Mouse (Mus musculus) Patski (cell line): ENCODE data around the gene Tamm41. TPM values are rescaled to one million over a fixed set of nuclear protein-coding genes. Genes with fewer than 3 reads are reported as not detected.

Experiments
- ATAC-seq: fragments of 100-300 bp; one replicate; pipeline ENCODE4 v1.8.0; 2021
- CTCF ChIA-PET: fragments of 350-600 bp; sonication (Branson Sonifier 250); formaldehyde crosslinking; loops from one replicate; lab custom pipeline; 2022; ENCODE audit warnings: inconsistent platforms; lab: Charles Lee
- POLR2A ChIA-PET: fragments of 350-600 bp; sonication (Branson Sonifier 250); formaldehyde crosslinking; loops from one replicate; lab custom pipeline; 2022; ENCODE audit warnings: antibody characterized with exemption, inconsistent platforms; lab: Charles Lee
- DNase-seq: peaks from one replicate; pipeline ENCODE4 v3.0.0-alpha.2; 2011; ENCODE audit warnings: low read depth, low spot score
- H3K27me3 ChIP-seq: fragments of 371-371 bp; one replicate; pipeline ENCODE4 v1.5.1; 2021
- CTCF ChIP-seq: fragments of 100-300 bp; IDR thresholded peaks from one replicate; pipeline ENCODE4 v1.5.1; 2021
- in situ Hi-C: fragments of 300-500 bp; cut with MboI; formaldehyde crosslinking; loops from 3 replicates; pipeline ENCODE4 v1.11.1; 2018; ENCODE audit warnings: low pct_unique_long_range_greater_than_20kb, mixed read lengths
- polyA plus RNA-seq: library from polyadenylated mRNA; unstranded; gene quantifications from one replicate; pipeline ENCODE4 v1.2.3, GENCODE M21; 2021

The Tamm41 gene
- polyA plus RNA-seq, 1 experiment from 2014 or later: 26.3 TPM

DNA sequence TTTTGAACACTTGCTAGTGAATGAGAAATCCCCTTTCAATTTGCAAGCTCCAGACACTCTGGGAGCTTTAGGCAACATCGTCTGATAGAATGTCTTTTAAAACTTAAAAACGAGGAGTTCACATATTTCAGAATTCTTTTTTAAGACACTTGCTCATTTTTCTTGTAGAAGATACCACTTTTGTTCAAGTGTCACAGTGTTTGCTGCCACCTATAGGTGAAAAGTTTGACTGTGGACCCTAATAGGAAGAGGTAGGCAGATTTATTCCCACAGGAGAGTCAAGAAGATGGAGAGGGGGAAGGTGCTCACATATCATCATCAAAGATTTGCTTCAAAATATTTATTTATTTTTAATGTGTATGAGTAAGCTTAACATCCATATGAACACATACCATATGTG lies 8.4 kb downstream of the Tamm41 start:
- in situ Hi-C loops: no loop called here
- H3K27me3 ChIP-seq: no peaks in the 10 kb centered on the region
- POLR2A ChIA-PET: no interaction called here
- CTCF ChIA-PET: interaction anchor here (1.0 to 9.1 kb wide), 11 partner anchors 9 to 319 kb away, joined by 3 to 81 read pairs (median 5); partner anchors contain the start of gene Tamm41
- ATAC-seq (no peak), DNase-seq (no peak)
- no peak for TF ChIP-seq CTCF

DNA sequence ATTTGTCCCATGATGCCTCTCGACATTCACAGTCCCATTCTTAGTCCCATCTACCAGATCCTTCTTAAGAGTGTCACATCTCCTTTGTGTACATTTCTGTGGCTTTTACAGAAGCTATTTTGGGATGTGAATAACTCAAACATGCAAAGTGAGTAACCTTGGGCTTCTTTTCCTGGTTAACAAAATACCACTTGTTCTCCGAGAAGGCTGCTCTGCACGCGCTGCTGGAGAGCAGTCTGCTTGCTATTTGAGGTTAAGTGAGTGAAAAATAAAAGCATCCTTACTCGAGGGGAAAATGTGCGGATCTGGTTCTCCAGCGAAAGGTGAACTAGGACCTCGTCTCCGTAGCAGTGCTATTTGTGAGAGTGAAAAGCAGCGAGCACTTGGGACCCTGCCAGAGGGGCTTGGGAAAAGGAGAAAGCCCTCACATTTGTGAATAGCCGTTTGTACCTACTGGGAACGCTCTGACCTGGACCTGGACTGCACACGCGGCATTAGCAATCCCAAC lies 10.1 kb downstream of the Tamm41 start:
- CTCF ChIA-PET: interaction anchor here (2.4 to 9.1 kb wide), 4 partner anchors 8 to 102 kb away, joined by 9 to 81 read pairs (median 16); partner anchors contain the start of gene Tamm41

DNA sequence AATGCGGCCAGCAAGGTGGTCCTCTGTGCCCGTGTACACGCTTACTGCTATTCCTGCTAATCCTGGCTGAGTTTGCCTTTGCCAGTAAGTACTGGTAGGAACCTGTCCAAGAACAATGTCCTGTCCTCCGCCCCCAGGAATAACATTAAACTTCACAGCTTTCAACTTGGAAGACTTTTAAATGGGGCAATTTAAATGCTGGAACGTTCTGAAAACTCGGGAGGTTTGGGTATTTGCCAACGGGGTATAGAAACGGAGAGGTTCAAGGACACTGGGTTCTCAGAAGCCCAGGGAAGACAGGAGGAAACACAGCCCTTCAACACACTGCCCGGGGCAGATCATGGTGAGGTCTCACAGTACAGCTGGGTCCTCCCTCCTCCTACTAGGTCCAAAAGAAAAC lies 14.8 kb downstream of the Tamm41 start:
- no peaks in the 10 kb centered on the region for H3K27me3 ChIP-seq
- TF ChIP-seq CTCF: no peak
- DNase-seq: no peak
- ATAC-seq: no peak
- in situ Hi-C loops: no loop called here
- ChIA-PET CTCF (no interaction called here), POLR2A (no interaction called here)

More for the DNA sequence above, 10.1 kb downstream of the Tamm41 start:
- TF ChIP-seq CTCF: no peak
- ATAC-seq: no peak
- no peaks in the 10 kb centered on the region for H3K27me3 ChIP-seq
- in situ Hi-C loops: no loop called here
- DNase-seq: no peak
- POLR2A ChIA-PET: no interaction called here

DNA sequence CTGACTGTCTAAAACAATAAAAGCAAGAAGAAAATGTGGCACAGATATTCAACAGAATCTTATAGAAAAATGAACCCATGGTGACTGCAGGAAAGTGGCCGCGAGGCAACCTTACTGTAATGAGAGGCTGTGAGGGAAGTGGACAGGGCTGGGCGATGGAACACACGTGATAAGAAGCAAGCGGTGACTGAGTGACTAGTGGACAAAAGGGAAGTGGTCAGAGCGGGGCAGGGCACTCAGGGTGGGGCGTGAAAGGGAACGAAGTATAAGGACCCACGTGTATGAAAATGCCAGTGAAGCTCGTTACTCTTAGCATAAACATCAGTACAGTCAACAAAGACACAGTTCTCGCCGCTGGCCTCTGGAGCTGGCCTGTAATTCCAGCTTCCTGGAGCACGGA lies 22.2 kb downstream of the Tamm41 start:
- in situ Hi-C loops: no loop called here
- TF ChIP-seq CTCF: no peak
- H3K27me3 ChIP-seq: no peaks in the 10 kb centered on the region
- ChIA-PET CTCF (interaction anchor here (0.7 to 12.0 kb wide), 4 partner anchors 13 to 295 kb away, joined by 3 to 153 read pairs (median 10); no protein-coding TSS in a partner anchor), POLR2A (no interaction called here)
- DNase-seq (no peak), ATAC-seq (no peak)

DNA sequence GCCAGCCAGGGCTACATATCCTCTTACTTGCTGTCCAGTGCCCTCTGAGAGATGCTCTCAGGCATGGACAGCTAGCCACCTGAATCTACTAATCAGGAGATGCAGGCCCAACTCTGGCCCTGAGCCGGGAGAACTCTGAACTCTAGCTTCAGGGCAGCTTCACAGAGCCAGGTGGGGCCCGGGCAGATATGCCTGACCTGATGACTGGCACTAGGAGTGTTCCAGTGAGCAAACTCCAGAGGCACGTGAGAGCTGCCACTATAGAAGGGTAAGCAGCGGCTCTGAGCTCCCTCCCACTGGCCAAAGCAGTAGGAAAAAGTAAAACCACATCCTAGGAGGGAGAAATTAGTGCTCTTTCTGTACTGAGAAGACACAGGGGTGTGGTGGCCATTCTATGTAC lies 24.1 kb downstream of the Tamm41 start:
- DNase-seq (no peak), ATAC-seq (no peak)
- POLR2A ChIA-PET: no interaction called here
- no peaks in the 10 kb centered on the region for H3K27me3 ChIP-seq
- TF ChIP-seq CTCF: no peak
- in situ Hi-C loops: loop anchor here (5.0 kb wide), 1 partner anchor 291 kb away; no protein-coding TSS in a partner anchor
- CTCF ChIA-PET: interaction anchor here (1.2 to 12.0 kb wide), 3 partner anchors 15 to 293 kb away, joined by 3 to 153 read pairs (median 16); no protein-coding TSS in a partner anchor

DNA sequence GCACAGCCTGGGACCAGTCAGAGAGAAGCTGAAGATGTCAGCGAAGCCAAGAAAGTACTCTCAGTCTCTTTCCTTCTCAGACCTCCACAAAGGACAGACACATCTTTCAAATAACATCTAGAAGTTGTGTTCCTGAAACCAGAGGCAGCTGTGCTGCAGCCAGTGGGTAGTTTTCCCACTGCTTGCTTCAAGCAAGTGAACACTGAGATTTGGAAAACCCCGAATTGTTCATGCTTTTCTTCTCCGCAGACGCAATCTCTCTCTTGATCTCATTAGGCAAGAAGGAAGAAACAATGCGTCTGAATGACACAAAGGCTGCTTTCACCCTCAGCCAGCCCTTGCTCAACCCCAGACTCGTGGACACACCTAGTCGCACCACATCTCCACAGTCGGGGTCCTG lies 25.9 kb downstream of the Tamm41 start:
- in situ Hi-C loops: loop anchor here (5.0 kb wide), 1 partner anchor 289 kb away; no protein-coding TSS in a partner anchor
- ChIA-PET CTCF (interaction anchor here (1.3 to 12.0 kb wide), 2 partner anchors 17 to 83 kb away, joined by 3 to 153 read pairs; no protein-coding TSS in a partner anchor), POLR2A (interaction anchor here (0.9 kb wide), 1 partner anchor 43 kb away, joined by 3 read pairs; no protein-coding TSS in a partner anchor)
- DNase-seq: no peak
- TF ChIP-seq CTCF: no peak
- no peaks in the 10 kb centered on the region for H3K27me3 ChIP-seq
- ATAC-seq: no peak

DNA sequence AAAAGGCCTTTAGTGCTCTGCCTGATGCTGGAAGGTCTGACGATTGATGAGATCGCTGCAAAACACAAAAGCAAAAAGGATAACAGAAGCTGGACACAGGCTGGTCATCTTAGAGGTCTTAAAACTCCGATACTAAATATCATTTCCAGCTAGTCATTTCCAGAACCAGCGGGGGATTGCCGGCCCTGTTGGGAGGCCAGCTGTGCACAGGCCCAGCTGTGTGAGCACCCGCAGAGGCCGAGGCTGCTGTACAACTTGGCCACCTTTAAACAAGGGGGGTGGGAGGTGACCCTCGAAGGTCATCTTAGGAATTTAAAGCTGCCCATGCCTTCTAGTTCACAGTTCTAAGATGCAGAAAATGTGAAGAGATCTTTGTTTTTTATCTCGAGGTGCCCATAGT lies 26.9 kb downstream of the Tamm41 start:
- no peak for ATAC-seq
- DNase-seq: no peak
- ChIA-PET CTCF (interaction anchor here (1.3 to 12.0 kb wide), 2 partner anchors 18 to 82 kb away, joined by 3 to 153 read pairs; no protein-coding TSS in a partner anchor), POLR2A (no interaction called here)
- in situ Hi-C loops: loop anchor here (5.0 kb wide), 1 partner anchor 289 kb away; no protein-coding TSS in a partner anchor
- no peaks in the 10 kb centered on the region for H3K27me3 ChIP-seq
- no peak for TF ChIP-seq CTCF

DNA sequence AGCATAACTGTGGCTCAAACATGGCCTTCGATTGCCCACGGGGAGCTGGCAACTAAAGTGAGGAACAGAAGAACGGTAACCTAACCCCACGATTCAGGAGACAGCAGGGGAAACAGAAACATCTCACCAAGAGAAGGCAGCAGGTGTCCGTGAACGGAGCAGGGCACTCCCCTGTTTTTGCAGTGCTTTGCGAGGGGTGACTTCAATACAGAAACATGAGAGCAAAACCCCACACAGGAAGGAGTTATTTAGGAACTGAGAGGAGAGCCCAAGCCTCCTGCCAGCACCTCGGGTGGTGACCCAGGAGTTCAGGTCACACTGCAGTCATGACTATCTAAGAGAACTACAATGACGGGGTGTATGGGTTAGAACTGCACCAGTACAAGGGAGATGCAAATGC lies 27.4 kb downstream of the Tamm41 start:
- DNase-seq (no peak), ATAC-seq (no peak)
- TF ChIP-seq CTCF: no peak
- H3K27me3 ChIP-seq: no peaks in the 10 kb centered on the region
- in situ Hi-C loops: loop anchor here (5.0 kb wide), 1 partner anchor 288 kb away; no protein-coding TSS in a partner anchor
- ChIA-PET POLR2A (no interaction called here), CTCF (interaction anchor here (1.6 to 12.0 kb wide), 2 partner anchors 19 to 81 kb away, joined by 4 to 153 read pairs; no protein-coding TSS in a partner anchor)

DNA sequence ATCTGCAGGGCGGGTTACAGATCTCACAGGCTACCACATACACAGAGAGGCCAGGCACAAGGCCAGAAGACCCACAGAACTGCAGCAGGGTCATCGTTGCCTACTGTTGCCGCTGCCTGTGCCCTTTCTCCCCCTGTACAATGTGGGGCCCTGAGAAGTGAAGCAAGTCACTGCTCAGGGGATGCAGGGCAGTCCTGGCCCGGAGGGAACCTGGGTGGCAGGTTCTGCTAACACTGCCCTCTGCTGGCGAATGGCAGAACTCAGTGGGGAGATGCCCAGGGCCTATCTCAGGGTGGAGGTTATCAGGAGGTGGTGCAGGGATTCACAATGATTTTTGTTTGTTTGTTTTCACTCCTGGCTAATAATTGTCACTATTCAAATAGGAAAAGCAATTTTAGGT lies 29.9 kb downstream of the Tamm41 start:
- H3K27me3 ChIP-seq: no peaks in the 10 kb centered on the region
- DNase-seq (no peak), ATAC-seq (peak; percentile 56)
- no peak for TF ChIP-seq CTCF
- ChIA-PET CTCF (interaction anchor here (0.8 to 12.0 kb wide), 12 partner anchors 10 to 283 kb away, joined by 3 to 153 read pairs (median 4); no protein-coding TSS in a partner anchor), POLR2A (no interaction called here)
- in situ Hi-C loops: loop anchor here (5.0 kb wide), 1 partner anchor 75 kb away; no protein-coding TSS in a partner anchor

DNA sequence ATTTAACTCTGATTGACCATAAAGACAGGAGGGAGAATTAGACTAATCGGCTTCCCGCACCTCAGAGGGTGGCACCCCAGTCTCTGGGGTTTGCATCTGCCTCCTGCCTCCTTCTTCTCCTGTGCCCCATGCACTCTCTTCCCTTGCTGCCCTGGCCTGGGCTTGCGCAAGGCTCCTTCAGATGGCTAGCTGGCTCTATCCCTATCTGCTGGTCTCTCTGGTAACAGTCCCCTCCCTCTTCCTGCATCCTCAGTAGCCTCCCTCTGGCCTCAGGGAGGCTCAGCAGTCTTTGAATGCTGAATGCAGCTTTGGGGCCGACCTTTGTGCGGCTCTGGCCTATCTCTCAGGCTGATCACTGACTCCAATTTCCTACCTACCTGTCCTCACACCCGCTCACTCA lies 30.7 kb downstream of the Tamm41 start:
- CTCF ChIA-PET: interaction anchor here (0.8 to 12.0 kb wide), 10 partner anchors 11 to 282 kb away, joined by 3 to 153 read pairs (median 4); no protein-coding TSS in a partner anchor
- TF ChIP-seq CTCF: no peak
- ATAC-seq: no peak
- no peak for DNase-seq
- POLR2A ChIA-PET: interaction anchor here (1.0 kb wide), 1 partner anchor 38 kb away, joined by 3 read pairs; no protein-coding TSS in a partner anchor
- no peaks in the 10 kb centered on the region for H3K27me3 ChIP-seq
- in situ Hi-C loops: loop anchor here (5.0 kb wide), 1 partner anchor 75 kb away; no protein-coding TSS in a partner anchor

DNA sequence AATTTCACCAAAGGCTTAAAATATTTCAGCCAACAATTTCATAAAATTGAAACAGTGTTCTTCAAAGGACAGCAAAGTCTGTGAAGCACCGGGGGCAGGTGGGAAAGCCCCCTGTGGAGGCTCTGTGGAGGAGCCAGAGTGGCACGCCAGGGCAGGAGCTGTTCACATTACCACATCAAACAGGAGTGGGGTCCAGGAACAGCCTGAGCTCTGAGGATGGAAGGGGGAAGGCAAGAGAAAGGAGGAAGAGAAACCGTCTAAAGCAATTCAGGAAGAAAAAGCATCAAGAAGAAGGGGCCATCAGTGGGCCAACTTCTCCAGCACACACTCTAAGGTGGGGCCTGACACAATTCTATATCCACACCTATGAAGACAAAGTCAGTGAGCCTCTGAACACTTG lies 31.6 kb downstream of the Tamm41 start:
- CTCF ChIA-PET: interaction anchor here (1.3 to 12.0 kb wide), 4 partner anchors 11 to 82 kb away, joined by 3 to 153 read pairs (median 22); no protein-coding TSS in a partner anchor
- POLR2A ChIA-PET: interaction anchor here (1.0 to 1.7 kb wide), 2 partner anchors 37 to 75 kb away, joined by 3 to 5 read pairs; no protein-coding TSS in a partner anchor
- no peaks in the 10 kb centered on the region for H3K27me3 ChIP-seq
- in situ Hi-C loops: loop anchor here (5.0 kb wide), 1 partner anchor 74 kb away; no protein-coding TSS in a partner anchor
- DNase-seq (no peak), ATAC-seq (no peak)
- no peak for TF ChIP-seq CTCF
